ENCODE assay signal across 8 mouse cellular contexts in the genomic region with DNA sequence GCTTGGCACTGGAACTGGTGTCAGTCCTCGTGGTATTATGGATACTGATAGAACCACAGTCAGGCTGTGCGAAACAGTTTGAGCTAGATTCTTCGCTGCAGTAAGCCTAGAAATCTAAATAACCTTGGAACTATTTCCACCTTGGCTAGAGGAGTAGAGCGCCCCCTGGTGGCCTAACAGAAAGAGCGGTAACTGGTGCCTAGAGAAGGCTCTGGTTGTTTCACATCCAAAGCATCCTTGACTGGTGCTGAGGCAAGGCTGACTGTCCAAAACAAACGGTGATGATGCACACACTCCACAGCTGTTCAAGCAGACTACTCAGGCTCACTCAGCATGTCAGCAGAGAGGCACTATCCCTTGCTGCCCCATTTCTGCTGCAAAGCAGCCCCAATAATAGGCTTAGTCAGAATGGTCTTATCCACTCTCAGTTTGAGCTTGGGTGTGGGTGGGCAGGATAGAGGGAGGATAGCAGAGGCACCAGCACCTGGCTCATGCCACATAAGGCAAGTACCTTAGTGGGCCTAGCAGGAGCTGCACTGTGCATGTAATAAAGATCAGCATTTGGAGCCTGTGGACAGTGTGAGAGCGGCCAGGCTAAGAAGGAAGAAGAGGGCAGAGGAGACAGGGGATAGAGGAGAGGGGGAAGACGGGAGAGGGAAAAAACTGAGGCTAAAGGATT. TPM values are rescaled to one million over a fixed set of nuclear protein-coding genes. Genes with fewer than 3 reads are reported as not detected.
A peak's percentile ranks its signal among the peaks of the same experiment; 100 is the strongest.
DNase-seq lines count a peak whose midpoint lies in the region; ATAC-seq and TF ChIP-seq lines count a peak whose summit lies in the region.

No protein-coding gene starts in this region.

- peaks cover 22% of the 10 kb centered on the region for H3K36me3 ChIP-seq in kidney, embryonic 14.5 days (ENCODE audit: control insufficient read depth, insufficient read depth, low read length)
- peaks cover 37% of the 10 kb centered on the region for H3K36me3 ChIP-seq in limb, embryonic 13.5 days
- peaks cover 8% of the 10 kb centered on the region; the same call in 1 of the 2 replicates for H3K36me3 ChIP-seq in midbrain, postnatal 0 days (ENCODE audit: insufficient read depth, low read length)
- 0 out of 2 replicates have a peak, but pooled peaks cover 2% of the 10 kb centered on the region for H3K36me3 ChIP-seq in splenic B cell, adult 2 months (ENCODE audit: control insufficient read depth, insufficient read depth, low read length, poor library complexity, severe bottlenecking)

- 0 out of 2 replicates have a peak, but pooled peaks cover 2% of the 10 kb centered on the region for H3K4me1 ChIP-seq in cortical plate, adult 2 months (ENCODE audit: control insufficient read depth, insufficient read depth, low read length)
- no peaks in the 10 kb centered on the region for H3K4me1 ChIP-seq in kidney, embryonic 14.5 days (ENCODE audit: control insufficient read depth, insufficient read depth, low read length)
- no peaks in the 10 kb centered on the region for H3K4me1 ChIP-seq in limb, embryonic 13.5 days
- H3K4me1 ChIP-seq in midbrain, postnatal 0 days (ENCODE audit: insufficient read depth, low read length) = no peaks in the 10 kb centered on the region

- WGBS in kidney, embryonic 14.5 days = 33% methylated on average over 8 of the region's 8 CpGs
- WGBS in limb, embryonic 13.5 days = 33% methylated on average over 8 of the region's 8 CpGs
- 23% methylated on average over 8 of the region's 8 CpGs for WGBS in midbrain, postnatal 0 days

- TF ChIP-seq CTCF in cortical plate, adult 2 months (IDR thresholded peaks at IDR 0.05; ENCODE audit: extremely low read depth, insufficient read depth, low read length) = peak; percentile 80
- TF ChIP-seq CTCF in midbrain, postnatal 0 days (IDR thresholded peaks at IDR 0.05) = peak; percentile 97

- no peaks in the 10 kb centered on the region for H3K9me3 ChIP-seq in kidney, embryonic 14.5 days (ENCODE audit: control insufficient read depth, low read length)
- H3K9me3 ChIP-seq in limb, embryonic 13.5 days = no peaks in the 10 kb centered on the region
- H3K9me3 ChIP-seq in midbrain, postnatal 0 days (ENCODE audit: low read length) = no peaks in the 10 kb centered on the region

- no peak overlapping the region for H3K27ac ChIP-seq in cortical plate, adult 2 months (ENCODE audit: insufficient read depth, low read length)
- H3K27ac ChIP-seq in kidney, embryonic 14.5 days (ENCODE audit: low read depth, low read length) = no peak overlapping the region
- no peak overlapping the region for H3K27ac ChIP-seq in limb, embryonic 13.5 days
- H3K27ac ChIP-seq in midbrain, postnatal 0 days (ENCODE audit: low read depth, low read length) = no peak overlapping the region

- no peak overlapping the region for H3K4me2 ChIP-seq in kidney, embryonic 14.5 days (replicated peaks; ENCODE audit: low read depth, low read length)
- no peak overlapping the region for H3K4me2 ChIP-seq in limb, embryonic 13.5 days (replicated peaks)
- H3K4me2 ChIP-seq in midbrain, postnatal 0 days (ENCODE audit: low read depth, low read length, poor library complexity, severe bottlenecking) = no peak overlapping the region

- DNase-seq in 3T3-L1 (ENCODE audit: low read depth, low spot score) = peak; percentile 84
- DNase-seq in adrenal gland, adult (ENCODE audit: inconsistent age in 2 of 2, low spot score in 1 of 2) = peak; percentile 66 to 94
- DNase-seq in gastrocnemius, postnatal 14 days = peak; percentile 62
- DNase-seq in midbrain, postnatal 0 days (ENCODE audit: low spot score) = peak; percentile 93
- DNase-seq in splenic B cell, adult 2 months (ENCODE audit: low read depth, low spot score) = peak; percentile 74

- no peaks in the 10 kb centered on the region for H3K27me3 ChIP-seq in kidney, embryonic 14.5 days (ENCODE audit: control insufficient read depth, insufficient read depth, low read length)
- H3K27me3 ChIP-seq in limb, embryonic 13.5 days = no peaks in the 10 kb centered on the region
- H3K27me3 ChIP-seq in midbrain, postnatal 0 days (ENCODE audit: insufficient read depth, low read length) = no peaks in the 10 kb centered on the region
- H3K27me3 ChIP-seq in splenic B cell, adult 2 months (ENCODE audit: control insufficient read depth, insufficient read depth, low read length, poor library complexity, severe bottlenecking) = no peaks in the 10 kb centered on the region

- intact Hi-C loops in gastrocnemius, postnatal 14 days (cut with DNase I; ENCODE audit: low total_unique reads) = loop anchor here (5.0 kb wide), 1 partner anchor 330 kb away; no protein-coding TSS in a partner anchor

- H3K4me3 ChIP-seq in cortical plate, adult 2 months (ENCODE audit: insufficient read depth, low read length) = no peak overlapping the region
- H3K4me3 ChIP-seq in kidney, embryonic 14.5 days (ENCODE audit: low read length) = no peak overlapping the region
- no peak overlapping the region for H3K4me3 ChIP-seq in limb, embryonic 13.5 days
- no peak overlapping the region for H3K4me3 ChIP-seq in midbrain, postnatal 0 days (ENCODE audit: low read depth, low read length)

- no peak for TF ChIP-seq POLR2A in cortical plate, adult 2 months (IDR thresholded peaks at IDR 0.05; ENCODE audit: extremely low read depth, insufficient read depth, low read length)

- no peak overlapping the region for H3K9ac ChIP-seq in kidney, embryonic 14.5 days (ENCODE audit: low read depth, low read length)
- H3K9ac ChIP-seq in limb, embryonic 13.5 days = no peak overlapping the region
- no peak overlapping the region for H3K9ac ChIP-seq in midbrain, postnatal 0 days (replicated peaks; ENCODE audit: low read length, poor library complexity, severe bottlenecking)

- 0 out of 2 replicates have a peak, but pooled peaks have one; percentile 38 for ATAC-seq in kidney, embryonic 14.5 days (ENCODE audit: low FRiP score, low TSS enrichment)
- peak; percentile 51 for ATAC-seq in limb, embryonic 13.5 days (ENCODE audit: low FRiP score, low read depth)
- ATAC-seq in midbrain, postnatal 0 days (ENCODE audit: low FRiP score) = peak; percentile 66; the same call in 1 of the 2 replicates

RNA-seq across cellular contexts. Expression of a gene that starts 23.7 kb away (rescaled TPM):
- polyA plus RNA-seq in cortical plate, adult 2 months (2012; rRNA removed) = 19.5 and 19.8 TPM in 2 replicates
- total RNA-seq in gastrocnemius, postnatal 14 days (2021) = 1 to 10 TPM; 9.1 to 9.7 TPM
- 73.0 and 90.4 TPM in 2 replicates for polyA plus RNA-seq in kidney, embryonic 14.5 days (2014; fragmentation: Nextera tagmentation; extraction: Ambion mirVana)
- 89.6 and 95.0 TPM in 2 replicates for polyA plus RNA-seq in limb, embryonic 13.5 days (2015; fragmentation: Nextera tagmentation; extraction: Ambion mirVana)
- 17.7 and 23.8 TPM in 2 replicates for total RNA-seq in midbrain, postnatal 0 days (2014; rRNA removed)
- polyA plus RNA-seq in midbrain, postnatal 0 days (2015; fragmentation: Nextera tagmentation; extraction: Ambion mirVana) = 26.6 and 31.5 TPM in 2 replicates

RNA-seq across cellular contexts. Expression of a gene that starts 28.0 kb away (rescaled TPM):
- polyA plus RNA-seq in cortical plate, adult 2 months (2012; rRNA removed) = 36.5 and 39.4 TPM in 2 replicates
- 10 to 100 TPM; 15.6 TPM for total RNA-seq in gastrocnemius, postnatal 14 days (2021)
- polyA plus RNA-seq in kidney, embryonic 14.5 days (2014; fragmentation: Nextera tagmentation; extraction: Ambion mirVana) = 33.4 and 40.2 TPM in 2 replicates
- polyA plus RNA-seq in limb, embryonic 13.5 days (2015; fragmentation: Nextera tagmentation; extraction: Ambion mirVana) = 31.7 and 32.4 TPM in 2 replicates
- 25.5 and 27.6 TPM in 2 replicates for total RNA-seq in midbrain, postnatal 0 days (2014; rRNA removed)
- 26.7 and 28.7 TPM in 2 replicates for polyA plus RNA-seq in midbrain, postnatal 0 days (2015; fragmentation: Nextera tagmentation; extraction: Ambion mirVana)
